Mouse (Mus musculus): ENCODE data around the gene Spaca4.

Spaca4 gene

GRCm38 (mm10) chr7:45712022-45712757 is 13.4 kb downstream of the Spaca4 start:
- DNase-seq (ENCODE audit: low spot score) = no peak

GRCm38 (mm10) chr7:45711316-45712021 is 14.1 kb downstream of the Spaca4 start:
- DNase-seq (ENCODE audit: low spot score) = no peak

GRCm38 (mm10) chr7:45710477-45711191 is 15.0 kb downstream of the Spaca4 start:
- no peak for DNase-seq (ENCODE audit: low spot score)

GRCm38 (mm10) chr7:45709677-45710355 is 15.8 kb downstream of the Spaca4 start:
- no peak for DNase-seq (ENCODE audit: low spot score)

- no peak for DNase-seq (ENCODE audit: low spot score)
Observed at GRCm38 (mm10) chr7:45709036-45709435, 16.6 kb downstream of the Spaca4 start.

GRCm38 (mm10) chr7:45708221-45708761 is 17.3 kb downstream of the Spaca4 start:
- DNase-seq (ENCODE audit: low spot score) = no peak

- DNase-seq (ENCODE audit: low spot score) = peak; percentile 86
Observed at GRCm38 (mm10) chr7:45707375-45707967, 18.1 kb downstream of the Spaca4 start.

GRCm38 (mm10) chr7:45706721-45707241 is 18.8 kb downstream of the Spaca4 start:
- DNase-seq (ENCODE audit: low spot score) = no peak

GRCm38 (mm10) chr7:45705873-45706281 is 19.7 kb downstream of the Spaca4 start:
- no peak for DNase-seq (ENCODE audit: low spot score)

- no peak for DNase-seq (ENCODE audit: low spot score)
Observed at GRCm38 (mm10) chr7:45705443-45705864, 20.2 kb downstream of the Spaca4 start.

GRCm38 (mm10) chr7:45704730-45705442 is 20.7 kb downstream of the Spaca4 start, which contains the start of gene Dbp:
Dbp (plus strand) TSS chr7:45705088.
- DNase-seq (ENCODE audit: low spot score) = peak; percentile 99

GRCm38 (mm10) chr7:45704046-45704559 is 21.5 kb downstream of the Spaca4 start:
- DNase-seq (ENCODE audit: low spot score) = no peak

GRCm38 (mm10) chr7:45703521-45704033 is 22.0 kb downstream of the Spaca4 start:
- no peak for DNase-seq (ENCODE audit: low spot score)

- no peak for DNase-seq (ENCODE audit: low spot score)
Observed at GRCm38 (mm10) chr7:45702809-45703520, 22.6 kb downstream of the Spaca4 start.

- no peak for DNase-seq (ENCODE audit: low spot score)
Observed at GRCm38 (mm10) chr7:45702316-45702715, 23.3 kb downstream of the Spaca4 start.

- DNase-seq (ENCODE audit: low spot score) = no peak
Observed at GRCm38 (mm10) chr7:45701607-45702006, 24.0 kb downstream of the Spaca4 start.

- DNase-seq (ENCODE audit: low spot score) = no peak
Observed at GRCm38 (mm10) chr7:45701072-45701471, 24.5 kb downstream of the Spaca4 start.

- no peak for DNase-seq (ENCODE audit: low spot score)
Observed at GRCm38 (mm10) chr7:45700301-45701015, 25.2 kb downstream of the Spaca4 start.
